Mouse (Mus musculus): ENCODE results near the gene Gtf2ird1.
"Not testable (repeated sequence)": the region's sequence is repeated elsewhere in the genome, so short reads cannot be mapped to it uniquely, and the experiment has no call there.

Gene Gtf2ird1

DNA sequence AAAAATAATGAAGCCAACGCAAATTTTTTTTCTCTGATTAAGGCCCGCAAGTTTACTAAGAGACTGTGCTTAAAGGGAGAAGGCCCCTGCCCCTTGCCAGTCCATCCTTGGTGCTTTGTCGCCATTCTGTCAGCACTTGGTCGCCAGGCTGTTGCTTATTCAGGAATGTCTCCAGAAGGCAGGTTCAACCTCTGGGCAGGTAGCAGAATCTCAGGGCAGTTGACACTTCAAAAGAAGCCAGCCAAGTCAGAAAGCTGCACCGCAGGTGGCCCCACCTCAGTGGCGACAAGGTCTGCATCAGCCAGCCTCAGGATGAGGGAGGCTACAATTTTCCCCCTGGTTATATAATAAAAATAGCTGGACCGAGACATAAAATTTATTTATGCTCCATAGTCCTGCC lies 19.2 kb upstream of the Gtf2ird1 start:
- in situ Hi-C loops (cut with MboI, MseI) = not testable (repeated sequence)

GRCm38 (mm10) chr5:134475006-134475605 lies 18.6 kb upstream of the Gtf2ird1 start:
- in situ Hi-C loops (cut with MboI, MseI) = no loop called here

- in situ Hi-C loops (cut with MboI, MseI) = loop anchor here (25.0 kb wide), 1 partner anchor 1687 kb away; no protein-coding TSS in a partner anchor
These were observed 17.4 kb upstream of the Gtf2ird1 start for GRCm38 (mm10) chr5:134473902-134474301.

- in situ Hi-C loops (cut with MboI, MseI) = loop anchor here (25.0 kb wide), 1 partner anchor 1683 kb away; no protein-coding TSS in a partner anchor
These were observed 14.1 kb upstream of the Gtf2ird1 start for GRCm38 (mm10) chr5:134470538-134471169.

DNA sequence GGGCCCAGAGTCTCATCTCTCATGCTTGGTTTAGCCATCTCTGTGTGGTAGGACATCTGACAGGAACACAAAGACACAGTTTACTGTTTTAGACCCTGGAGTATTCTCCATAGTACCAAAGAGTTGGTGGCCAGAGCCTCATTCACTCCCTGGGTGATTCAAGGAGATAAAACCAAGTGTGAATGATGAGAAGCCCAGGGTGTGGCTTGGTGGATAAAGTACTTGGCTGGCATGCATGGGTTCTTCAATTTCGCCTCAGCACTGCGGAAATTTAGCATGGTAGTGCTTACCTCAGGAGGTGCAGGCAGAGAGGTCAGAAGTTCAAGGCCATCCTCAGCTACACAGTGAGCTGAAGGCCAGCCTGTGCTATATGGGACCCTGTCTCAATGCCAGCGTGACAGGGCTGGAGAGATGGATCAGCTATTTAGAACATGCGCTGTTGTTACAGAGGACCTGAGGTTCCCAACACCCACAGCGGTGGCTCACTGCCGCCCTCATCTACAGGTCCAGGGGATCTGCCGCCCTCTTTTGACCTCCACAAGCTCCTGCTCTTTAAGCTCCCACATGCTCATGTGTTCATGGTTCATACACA lies 13.1 kb upstream of the Gtf2ird1 start:
- in situ Hi-C loops (cut with MboI, MseI) = loop anchor here (10.0 to 25.0 kb wide), 2 partner anchors 285 to 1682 kb away; partner anchors contain the start of gene Gtf2ird2

DNA sequence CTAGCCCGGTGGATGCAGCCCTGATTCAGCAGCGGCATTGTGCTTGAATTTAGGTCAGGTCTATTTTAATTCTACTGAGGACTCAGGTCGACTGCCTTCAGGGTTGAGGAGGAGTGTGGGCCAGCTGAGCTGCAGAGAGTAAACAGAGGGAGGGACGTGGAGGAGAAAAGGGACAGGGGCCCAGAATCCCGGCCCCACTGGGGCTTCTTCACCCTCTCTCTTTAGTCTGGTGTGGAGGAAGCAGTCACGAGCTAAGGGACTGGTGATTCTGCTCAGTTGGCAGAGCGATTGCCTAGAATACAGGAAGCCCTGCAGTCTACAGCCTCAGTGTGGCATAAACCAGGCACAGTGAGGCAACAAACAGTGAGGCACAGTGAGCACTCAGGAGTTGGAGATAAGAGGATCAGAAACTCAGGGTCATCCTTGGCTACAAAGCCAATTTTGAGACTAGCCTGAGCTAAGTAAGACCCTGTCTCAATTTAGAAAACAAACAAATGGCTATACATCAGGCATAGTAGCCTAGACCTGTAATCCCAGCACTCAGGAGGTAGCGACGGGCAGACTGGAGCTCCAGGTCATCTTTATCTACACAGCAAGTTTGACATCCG lies 11.7 kb upstream of the Gtf2ird1 start:
- in situ Hi-C loops (cut with MboI, MseI) = loop anchor here (10.0 to 25.0 kb wide), 2 partner anchors 283 to 1681 kb away; partner anchors contain the start of gene Gtf2ird2

DNA sequence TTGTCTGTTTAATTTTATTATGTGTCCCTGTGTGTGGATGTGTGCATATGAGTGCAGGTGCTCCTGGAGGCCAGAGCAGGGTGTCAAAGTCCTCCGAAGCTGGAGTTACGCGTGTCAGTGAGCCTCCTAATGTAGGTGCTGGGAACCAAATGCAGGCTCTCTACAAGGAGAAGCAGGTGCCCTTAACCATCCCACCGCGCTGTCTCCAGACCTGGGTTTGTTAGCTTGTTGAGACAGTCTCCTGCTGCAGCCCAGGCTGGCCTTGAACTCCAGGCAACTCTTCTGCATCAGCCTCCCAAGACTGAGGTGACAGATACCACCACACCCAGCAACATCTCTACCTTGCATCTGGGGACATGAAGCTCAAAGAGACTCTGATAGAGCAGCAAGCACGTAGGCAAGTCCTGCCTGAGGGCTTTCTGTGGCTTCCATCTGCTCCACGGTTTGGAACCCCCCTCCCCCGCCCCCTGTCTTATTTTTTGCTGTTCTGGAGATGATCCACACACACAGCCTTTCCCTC lies 10.6 kb upstream of the Gtf2ird1 start:
- in situ Hi-C loops (cut with MboI, MseI) = loop anchor here (10.0 to 25.0 kb wide), 2 partner anchors 282 to 1680 kb away; partner anchors contain the start of gene Gtf2ird2

DNA sequence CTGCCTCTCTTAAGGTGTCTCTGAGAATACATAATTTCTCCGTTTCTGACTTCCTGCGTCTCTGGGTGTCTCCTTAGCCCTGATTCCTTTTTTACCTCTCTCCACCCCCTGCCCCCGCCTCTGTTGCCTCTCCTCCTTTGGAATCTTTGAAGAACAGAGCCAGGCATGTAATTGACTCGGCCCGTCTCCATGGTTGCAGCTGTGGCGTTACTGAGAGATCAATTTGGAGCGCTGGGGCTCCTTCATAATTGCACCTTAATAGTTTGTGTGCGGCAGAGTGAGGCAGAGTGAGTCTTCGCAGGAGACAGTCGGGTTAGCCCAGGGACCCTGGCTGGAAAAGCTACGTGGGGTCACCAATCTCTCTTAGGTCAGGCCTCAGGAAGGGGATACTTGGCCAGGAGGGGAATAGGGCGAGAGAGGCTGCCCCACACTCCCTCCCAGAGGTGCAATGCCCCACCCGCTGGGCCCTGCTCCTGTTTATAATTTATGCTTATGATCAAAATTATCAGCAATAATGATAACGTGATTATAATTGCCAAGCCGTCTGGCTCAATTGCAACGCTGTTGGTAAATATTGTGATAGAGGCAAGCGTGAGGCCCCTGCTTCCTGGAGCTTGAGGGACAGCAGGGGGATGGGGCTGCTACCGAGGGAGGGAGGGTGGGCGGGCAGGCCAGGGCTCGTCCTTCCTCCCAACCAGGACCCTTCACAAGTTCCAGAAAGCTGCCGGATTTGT lies 9.9 kb upstream of the Gtf2ird1 start:
- in situ Hi-C loops (cut with MboI, MseI) = loop anchor here (10.0 to 25.0 kb wide), 2 partner anchors 282 to 1679 kb away; partner anchors contain the start of gene Gtf2ird2

- in situ Hi-C loops (cut with MboI, MseI) = loop anchor here (10.0 to 25.0 kb wide), 2 partner anchors 280 to 1678 kb away; partner anchors contain the start of gene Gtf2ird2
These were observed 8.7 kb upstream of the Gtf2ird1 start for GRCm38 (mm10) chr5:134465197-134465596.

DNA sequence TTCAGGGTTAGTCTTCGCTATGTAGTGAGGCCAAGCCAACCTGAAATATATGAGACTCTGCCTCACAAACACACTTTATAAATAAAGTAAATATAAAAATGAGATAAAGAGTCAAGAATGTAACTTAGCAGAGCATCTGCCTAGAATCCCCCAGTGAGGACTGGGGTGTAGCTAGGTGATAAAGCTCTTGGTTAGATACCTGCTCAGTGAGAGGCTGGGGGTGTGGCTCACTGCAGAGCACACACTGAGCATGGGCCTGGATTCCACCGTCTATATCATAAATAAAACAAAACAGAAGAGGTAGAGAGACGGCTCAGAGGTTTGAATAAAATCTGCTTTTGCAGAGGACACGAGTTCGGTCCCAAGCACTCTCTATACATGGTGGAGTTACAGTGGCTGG lies 7.7 kb upstream of the Gtf2ird1 start:
- in situ Hi-C loops (cut with MboI, MseI) = loop anchor here (10.0 to 25.0 kb wide), 2 partner anchors 279 to 1677 kb away; partner anchors contain the start of gene Gtf2ird2

DNA sequence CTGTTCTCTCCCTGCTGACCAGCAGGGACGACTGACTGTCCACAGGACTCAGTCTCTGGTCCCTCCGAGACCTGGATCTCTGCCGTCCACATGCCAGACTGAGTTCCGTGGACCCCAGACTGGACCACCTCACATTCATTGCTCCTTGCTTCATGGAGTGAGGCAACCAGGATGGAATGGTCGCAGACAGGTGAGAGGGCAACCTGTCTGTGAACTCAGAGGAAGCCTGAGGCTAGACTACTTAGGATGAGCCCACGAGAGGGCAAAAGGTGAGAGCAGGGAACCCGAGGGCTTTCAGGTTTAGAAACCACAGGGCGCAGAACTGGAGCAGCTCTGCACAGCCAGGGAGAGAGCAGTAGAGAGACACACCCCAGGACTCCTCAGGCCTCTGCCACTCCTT lies 6.2 kb upstream of the Gtf2ird1 start:
- in situ Hi-C loops (cut with MboI, MseI) = loop anchor here (10.0 to 25.0 kb wide), 2 partner anchors 278 to 1675 kb away; partner anchors contain the start of gene Gtf2ird2

GRCm38 (mm10) chr5:134462316-134462715 lies 5.8 kb upstream of the Gtf2ird1 start:
- in situ Hi-C loops (cut with MboI, MseI) = loop anchor here (10.0 to 25.0 kb wide), 2 partner anchors 278 to 1675 kb away; partner anchors contain the start of gene Gtf2ird2

DNA sequence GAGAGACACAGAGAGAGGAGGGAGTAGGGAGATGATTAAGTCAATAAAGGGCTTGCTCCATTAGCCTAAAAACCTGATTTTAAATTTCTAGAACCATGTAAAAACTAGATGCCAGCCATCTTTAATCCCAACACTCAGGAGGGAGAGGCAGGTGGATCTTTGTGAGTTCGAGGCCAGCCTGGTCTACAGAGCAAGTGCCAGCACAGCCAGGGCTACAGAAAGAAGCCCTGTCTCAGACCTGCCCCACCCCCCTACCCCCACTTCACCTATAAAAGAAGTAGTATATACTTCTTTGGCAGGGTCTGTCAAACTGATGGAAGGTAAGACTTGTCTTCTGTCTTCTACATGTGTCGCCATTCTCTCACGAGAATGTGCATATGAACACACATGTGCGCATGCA lies 4.0 kb upstream of the Gtf2ird1 start:
- in situ Hi-C loops (cut with MboI, MseI) = loop anchor here (10.0 to 25.0 kb wide), 2 partner anchors 276 to 1673 kb away; partner anchors contain the start of gene Gtf2ird2

- in situ Hi-C loops (cut with MboI, MseI) = loop anchor here (25.0 kb wide), 1 partner anchor 1672 kb away; no protein-coding TSS in a partner anchor
These were observed 2.6 kb upstream of the Gtf2ird1 start for GRCm38 (mm10) chr5:134459096-134459495.

GRCm38 (mm10) chr5:134458416-134458815 lies 1.9 kb upstream of the Gtf2ird1 start:
- in situ Hi-C loops (cut with MboI, MseI) = loop anchor here (25.0 kb wide), 1 partner anchor 1671 kb away; no protein-coding TSS in a partner anchor

- in situ Hi-C loops (cut with MboI, MseI) = loop anchor here (25.0 kb wide), 1 partner anchor 1670 kb away; no protein-coding TSS in a partner anchor
These were observed 855 bp upstream of the Gtf2ird1 start for GRCm38 (mm10) chr5:134457371-134457770.

DNA sequence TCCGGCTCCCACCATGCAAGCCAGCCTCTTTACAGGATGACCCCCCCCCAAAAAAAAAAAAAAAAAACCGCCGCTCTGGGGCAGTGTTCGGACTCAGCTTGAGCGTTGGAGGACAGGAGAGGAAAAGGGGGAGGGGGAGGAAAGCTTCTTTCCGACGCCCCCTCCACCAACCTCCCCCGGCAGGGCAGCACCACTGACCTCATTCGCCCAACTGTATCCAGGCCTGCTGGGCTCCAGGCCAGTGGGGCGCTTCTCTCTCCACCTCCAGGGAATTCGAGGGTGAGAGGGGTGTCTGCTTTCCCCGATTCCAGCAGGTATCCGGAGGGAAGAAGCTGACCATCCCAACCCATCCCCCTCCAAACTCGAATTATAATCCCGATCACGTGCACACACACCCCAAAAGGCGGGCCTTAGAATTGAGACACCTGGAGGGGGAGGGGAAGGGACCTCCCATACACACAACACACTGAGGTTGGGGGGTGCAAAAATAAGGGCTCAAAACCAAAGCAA lies 547 bp downstream of the Gtf2ird1 start:
- in situ Hi-C loops (cut with MboI, MseI) = loop anchor here (25.0 kb wide), 1 partner anchor 1669 kb away; no protein-coding TSS in a partner anchor

DNA sequence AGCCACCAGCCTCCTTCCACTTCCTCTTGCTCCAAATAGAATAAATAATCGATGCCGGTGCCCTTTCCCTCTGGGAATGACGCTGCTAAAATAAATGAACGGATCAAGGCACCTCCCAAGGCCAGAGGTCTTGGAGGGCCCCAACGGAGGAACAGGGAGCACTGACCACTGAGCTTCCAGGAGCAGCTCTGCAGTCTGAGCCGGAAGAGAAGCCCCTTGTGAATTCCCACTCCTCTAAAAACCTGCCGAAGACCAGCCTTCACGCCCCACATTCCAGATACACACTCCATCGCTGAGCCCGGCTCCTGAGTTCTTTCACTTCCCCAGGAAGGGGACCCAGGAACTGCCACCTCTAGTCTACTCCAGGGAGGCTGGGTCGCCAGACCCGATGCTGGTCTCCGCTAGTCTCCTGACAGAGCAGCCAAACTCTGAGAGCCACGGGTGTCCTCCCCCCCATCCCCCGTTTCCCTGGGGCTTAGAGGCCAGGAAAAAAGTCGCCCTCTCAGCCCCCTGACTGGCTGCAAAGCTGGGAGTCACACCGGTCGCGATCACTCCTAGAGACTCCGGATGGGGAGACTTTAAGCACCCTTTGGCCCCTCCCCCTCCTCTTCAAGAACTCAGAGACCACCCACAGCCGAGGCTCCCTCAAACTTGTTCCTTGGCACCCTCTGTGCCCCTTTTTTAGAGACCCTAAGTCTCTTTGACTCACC lies 1.2 kb downstream of the Gtf2ird1 start:
- in situ Hi-C loops (cut with MboI, MseI) = loop anchor here (25.0 kb wide), 1 partner anchor 1668 kb away; no protein-coding TSS in a partner anchor

- in situ Hi-C loops (cut with MboI, MseI) = loop anchor here (25.0 kb wide), 1 partner anchor 1667 kb away; no protein-coding TSS in a partner anchor
These were observed 2.1 kb downstream of the Gtf2ird1 start for GRCm38 (mm10) chr5:134454421-134454820.

All from regulatory T cell (primary cell).